Comparison of ENCODE assay signal across 9 mouse cellular contexts in genomic region chr1:74771845-74771930, GRCm38 (mm10). TPM values are rescaled to one million over a fixed set of nuclear protein-coding genes. Genes with fewer than 3 reads are reported as not detected.
DNase-seq lines count a peak whose midpoint lies in the region; ATAC-seq and TF ChIP-seq lines count a peak whose summit lies in the region.
"Had no signal": no experiment of that assay in that cellular context is flagged by ENCODE, and none has a peak within 500 bp of the region (broad histone marks: within the 10 kb centered on the region; RNA-seq: fewer than 3 reads in every experiment).

Gene Wnt6, plus strand, starts transcription at chr1:74771892.

- H3K36me3 ChIP-seq in lung, embryonic 15.5 days, result no peaks in the 10 kb centered on the region
- H3K36me3 ChIP-seq in forebrain, embryonic 13.5 days (ENCODE audit: poor library complexity, severe bottlenecking), result no peaks in the 10 kb centered on the region
- H3K36me3 ChIP-seq in limb, embryonic 14.5 days (ENCODE audit: control insufficient read depth, insufficient read depth, low read length), result no peaks in the 10 kb centered on the region
- no peaks in the 10 kb centered on the region for H3K36me3 ChIP-seq in stomach, embryonic 14.5 days (ENCODE audit: control insufficient read depth, insufficient read depth, low read length)

- no peak for DNase-seq in lung, adult 18-20 months
- DNase-seq in limb, embryonic 14.5 days (ENCODE audit: low spot score), result no peak
- DNase-seq in right cerebral cortex, postnatal 4 days, result no peak
- DNase-seq: thymus, postnatal 36 days had no signal

- 0% methylated on average over 7 of the region's 8 CpGs for WGBS in lung, embryonic 15.5 days
- no CpG with 5 or more reads among the region's 8 CpGs for WGBS in forebrain, embryonic 13.5 days
- WGBS in limb, embryonic 14.5 days, result 0% methylated on average over 1 of the region's 8 CpGs
- no CpG with 5 or more reads among the region's 8 CpGs for WGBS in stomach, embryonic 14.5 days

- H3K9ac ChIP-seq in lung, embryonic 15.5 days, result peak within 1 kb of the TSS; percentile 22; the same call in 1 of the 2 replicates
- peak within 1 kb of the TSS; percentile 50 for H3K9ac ChIP-seq in forebrain, embryonic 13.5 days
- H3K9ac ChIP-seq in limb, embryonic 14.5 days (ENCODE audit: low read depth, low read length, severe bottlenecking), result peak within 1 kb of the TSS; percentile 50
- H3K9ac ChIP-seq in stomach, embryonic 14.5 days (replicated peaks; ENCODE audit: low read depth, low read length), result no peak within 1 kb of the TSS

- TF ChIP-seq POLR2A in limb, embryonic 14.5 days (IDR thresholded peaks at IDR 0.05; ENCODE audit: borderline replicate concordance, extremely low read depth, insufficient read depth, insufficient read length), result no peak

- H3K4me3 ChIP-seq in lung, embryonic 15.5 days, result peak within 1 kb of the TSS; percentile 48
- H3K4me3 ChIP-seq in forebrain, embryonic 13.5 days, result peak within 1 kb of the TSS; percentile 45
- H3K4me3 ChIP-seq in limb, embryonic 14.5 days (replicated peaks; ENCODE audit: low read length), result peak within 1 kb of the TSS; percentile 50
- peak within 1 kb of the TSS; percentile 43 for H3K4me3 ChIP-seq in stomach, embryonic 14.5 days (ENCODE audit: low read depth, low read length)

- peak within 1 kb of the TSS; percentile 93 for H3K4me2 ChIP-seq in lung, embryonic 15.5 days
- peak within 1 kb of the TSS; percentile 83 for H3K4me2 ChIP-seq in forebrain, embryonic 13.5 days
- H3K4me2 ChIP-seq in limb, embryonic 14.5 days (replicated peaks; ENCODE audit: low read depth, low read length, severe bottlenecking), result peak within 1 kb of the TSS; percentile 92
- peak within 1 kb of the TSS; percentile 93 for H3K4me2 ChIP-seq in stomach, embryonic 14.5 days (replicated peaks; ENCODE audit: low read depth, low read length)

- H3K4me1 ChIP-seq in lung, embryonic 15.5 days, result peaks cover 29% of the 10 kb centered on the region
- peaks cover 28% of the 10 kb centered on the region for H3K4me1 ChIP-seq in forebrain, embryonic 13.5 days
- H3K4me1 ChIP-seq in limb, embryonic 14.5 days (ENCODE audit: control insufficient read depth, insufficient read depth, low read length), result peaks cover 18% of the 10 kb centered on the region
- peaks cover 22% of the 10 kb centered on the region; the same call in 1 of the 2 replicates for H3K4me1 ChIP-seq in stomach, embryonic 14.5 days (ENCODE audit: control insufficient read depth, insufficient read depth, low read length)

- H3K27ac ChIP-seq in lung, embryonic 15.5 days, result no peak within 1 kb of the TSS
- H3K27ac ChIP-seq in forebrain, embryonic 13.5 days, result no peak within 1 kb of the TSS
- no peak within 1 kb of the TSS for H3K27ac ChIP-seq in limb, embryonic 14.5 days (replicated peaks; ENCODE audit: low read depth, low read length)
- H3K27ac ChIP-seq in stomach, embryonic 14.5 days (ENCODE audit: low read length), result no peak within 1 kb of the TSS

- H3K9me3 ChIP-seq in lung, embryonic 15.5 days, result no peaks in the 10 kb centered on the region
- no peaks in the 10 kb centered on the region for H3K9me3 ChIP-seq in forebrain, embryonic 13.5 days (replicated peaks)
- H3K9me3 ChIP-seq in limb, embryonic 14.5 days (ENCODE audit: control insufficient read depth, low read length), result no peaks in the 10 kb centered on the region
- no peaks in the 10 kb centered on the region for H3K9me3 ChIP-seq in stomach, embryonic 14.5 days (ENCODE audit: control insufficient read depth, low read depth, low read length)

- 0 out of 2 replicates have a peak, but pooled peaks have one; percentile 6 for ATAC-seq in lung, embryonic 15.5 days (ENCODE audit: borderline replicate concordance, extremely low read depth, low FRiP score, low TSS enrichment)
- no peak for ATAC-seq in forebrain, embryonic 13.5 days
- ATAC-seq in limb, embryonic 14.5 days (ENCODE audit: low FRiP score, low read depth), result no peak
- ATAC-seq in stomach, embryonic 14.5 days (ENCODE audit: insufficient number of reproducible peaks, insufficient read depth, low FRiP score, low read depth), result no peak
- ATAC-seq in megakaryocyte-erythroid progenitor cell, adult 5-6 weeks (replicated peaks; ENCODE audit: low FRiP score, low TSS enrichment, poor library complexity, severe bottlenecking), result no peak
- ATAC-seq: activated CD4-positive, CD25-positive, alpha-beta regulatory T cell, adult 4 months had no signal

- H3K27me3 ChIP-seq in lung, embryonic 15.5 days, result peaks cover 77% of the 10 kb centered on the region
- peaks cover 98% of the 10 kb centered on the region for H3K27me3 ChIP-seq in forebrain, embryonic 13.5 days
- H3K27me3 ChIP-seq in limb, embryonic 14.5 days (ENCODE audit: control insufficient read depth, insufficient read depth, low read length), result peaks cover 72% of the 10 kb centered on the region
- peaks cover 36% of the 10 kb centered on the region for H3K27me3 ChIP-seq in stomach, embryonic 14.5 days (ENCODE audit: control insufficient read depth, insufficient read depth, low read length)

RNA-seq across cellular contexts. Expression of gene Wnt6, which starts in this region (rescaled TPM):
- polyA plus RNA-seq in lung, embryonic 15.5 days (2015; fragmentation: Nextera tagmentation; extraction: Ambion mirVana), result 1.2 TPM in 2 replicates
- polyA plus RNA-seq in forebrain, embryonic 13.5 days (2015; fragmentation: Nextera tagmentation; extraction: Ambion mirVana), result 0.73 and 0.92 TPM in 2 replicates
- 39.9 and 42.8 TPM in 2 replicates for polyA plus RNA-seq in limb, embryonic 14.5 days (2012; rRNA removed)
- polyA plus RNA-seq in limb, embryonic 14.5 days (2014; fragmentation: Nextera tagmentation; extraction: Ambion mirVana), result 51.8 and 54.3 TPM in 2 replicates
- polyA plus RNA-seq in stomach, embryonic 14.5 days (2014; fragmentation: Nextera tagmentation; extraction: Ambion mirVana), result 0.97 and 1.9 TPM in 2 replicates
- not detected in 2 replicates for total RNA-seq in megakaryocyte-erythroid progenitor cell, adult 5-6 weeks (2014; fragmentation: Nextera tagmentation)
- not detected in 2 replicates for total RNA-seq in megakaryocyte-erythroid progenitor cell, adult 5-6 weeks (2017)
- polyA plus RNA-seq: activated CD4-positive, CD25-positive, alpha-beta regulatory T cell, adult 4 months had no signal

Comparison
In these comparisons a context has a peak if more than half of its experiments do, and no peak if none do; other contexts are left out.
1. RNA of gene Wnt6 (polyA plus RNA-seq): 39.9 to 54.3 TPM in limb, embryonic 14.5 days; 1.2 TPM in lung, embryonic 15.5 days, 0.97 to 1.9 TPM in stomach, embryonic 14.5 days and 0.73 to 0.92 TPM in forebrain, embryonic 13.5 days; every median in the first group is over 10 times any median in the second.
2. Peak in every context shown above with its lines, with median percentiles within 50 percentile points of each other: H3K4me2 ChIP-seq and H3K4me3 ChIP-seq.